Mouse (Mus musculus): ENCODE measurements at regions not wholly inside any gene's neighbourhood (a gene's known extent, or its start where the extent isn't known, plus 50 kb on each side); places are given as distances from the start of the nearest gene placed in this dataset.
A peak's percentile ranks its signal among the peaks of the same experiment; 100 is the strongest.

GRCm38 (mm10) chr8:113250264-113250663 lies 385.1 kb upstream of the Mon1b start:
- no peak for DNase-seq (ENCODE audit: extremely low spot score, low read depth, low spot score)

- DNase-seq (ENCODE audit: extremely low spot score, low read depth, low spot score), result no peak
Observed at GRCm38 (mm10) chr8:113254076-113254475, 381.3 kb upstream of the Mon1b start.

GRCm38 (mm10) chr8:113259477-113259876 lies 375.9 kb upstream of the Mon1b start:
- no peak for DNase-seq (ENCODE audit: extremely low spot score, low read depth, low spot score)

- no peak for DNase-seq (ENCODE audit: extremely low spot score, low read depth, low spot score)
Observed at GRCm38 (mm10) chr8:113263296-113263695, 372.1 kb upstream of the Mon1b start.

GRCm38 (mm10) chr8:113271262-113271661 lies 364.1 kb upstream of the Mon1b start:
- DNase-seq (ENCODE audit: extremely low spot score, low read depth, low spot score), result no peak

GRCm38 (mm10) chr8:113300273-113300843 lies 335.0 kb upstream of the Mon1b start:
- no peak for DNase-seq (ENCODE audit: extremely low spot score, low read depth, low spot score)

GRCm38 (mm10) chr8:113303426-113303825 lies 332.0 kb upstream of the Mon1b start:
- no peak for DNase-seq (ENCODE audit: extremely low spot score, low read depth, low spot score)

GRCm38 (mm10) chr8:113317169-113317568 lies 318.2 kb upstream of the Mon1b start:
- DNase-seq (ENCODE audit: extremely low spot score, low read depth, low spot score), result no peak

- DNase-seq (ENCODE audit: extremely low spot score, low read depth, low spot score), result no peak
Observed at GRCm38 (mm10) chr8:113331576-113331975, 303.8 kb upstream of the Mon1b start.

GRCm38 (mm10) chr8:113341306-113341705 lies 294.1 kb upstream of the Mon1b start:
- DNase-seq (ENCODE audit: extremely low spot score, low read depth, low spot score), result no peak

- no peak for DNase-seq (ENCODE audit: extremely low spot score, low read depth, low spot score)
Observed at GRCm38 (mm10) chr8:113361900-113362299, 273.5 kb upstream of the Mon1b start.

- DNase-seq (ENCODE audit: extremely low spot score, low read depth, low spot score), result no peak
Observed at GRCm38 (mm10) chr8:113364181-113364580, 271.2 kb upstream of the Mon1b start.

- peak; percentile 8 for DNase-seq (ENCODE audit: extremely low spot score, low read depth, low spot score)
Observed at GRCm38 (mm10) chr8:113383517-113383916, 251.9 kb upstream of the Mon1b start.

GRCm38 (mm10) chr8:113383974-113384373 lies 251.4 kb upstream of the Mon1b start:
- peak; percentile 6 for DNase-seq (ENCODE audit: extremely low spot score, low read depth, low spot score)

GRCm38 (mm10) chr8:113389504-113389903 lies 245.9 kb upstream of the Mon1b start:
- DNase-seq (ENCODE audit: extremely low spot score, low read depth, low spot score), result no peak

GRCm38 (mm10) chr8:113390038-113390437 lies 245.3 kb upstream of the Mon1b start:
- DNase-seq (ENCODE audit: extremely low spot score, low read depth, low spot score), result no peak

GRCm38 (mm10) chr8:113394319-113394718 lies 241.1 kb upstream of the Mon1b start:
- no peak for DNase-seq (ENCODE audit: extremely low spot score, low read depth, low spot score)

GRCm38 (mm10) chr8:113405158-113405557 lies 230.2 kb upstream of the Mon1b start:
- DNase-seq (ENCODE audit: extremely low spot score, low read depth, low spot score), result no peak

GRCm38 (mm10) chr8:113419352-113419751 lies 216.0 kb upstream of the Mon1b start:
- DNase-seq (ENCODE audit: extremely low spot score, low read depth, low spot score), result no peak

- no peak for DNase-seq (ENCODE audit: extremely low spot score, low read depth, low spot score)
Observed at GRCm38 (mm10) chr8:113422651-113423050, 212.7 kb upstream of the Mon1b start.

- no peak for DNase-seq (ENCODE audit: extremely low spot score, low read depth, low spot score)
Observed at GRCm38 (mm10) chr8:113439088-113439487, 196.3 kb upstream of the Mon1b start.

GRCm38 (mm10) chr8:113454022-113454421 lies 181.4 kb upstream of the Mon1b start:
- no peak for DNase-seq (ENCODE audit: extremely low spot score, low read depth, low spot score)

GRCm38 (mm10) chr8:113464625-113465024 lies 170.8 kb upstream of the Mon1b start:
- DNase-seq (ENCODE audit: extremely low spot score, low read depth, low spot score), result no peak

Measured in hindlimb bud, embryonic 11.5 days (tissue).